Mouse (Mus musculus) MEL (cell line): ENCODE measurements at regions not wholly inside any gene's neighbourhood (a gene's known extent, or its start where the extent isn't known, plus 50 kb on each side); places are given as distances from the start of the nearest gene placed in this dataset.

Experiments used
- DNase-seq: peaks from one replicate; pipeline ENCODE4 v3.0.0; 2011; ENCODE audit warnings: low read depth, low spot score
- H3K27ac ChIP-seq: 2 replicates; pipeline ENCODE4 v1.5.1; 2012; ENCODE audit warnings: low read depth, mild to moderate bottlenecking, control low read depth, low read length, moderate library complexity; ENCODE audit not compliant: control insufficient read depth
- H3K27me3 ChIP-seq, 2 experiments: fragments of 150-350 bp in 1 of 2; sonication (generic) in 1 of 2; 2 replicates each; pipeline ENCODE4 v1.6.1; 2012; ENCODE audit warnings: low read length in 2 of 2, mild to moderate bottlenecking in 2 of 2, improper control_type of control experiment in 1 of 2, moderate library complexity in 1 of 2; ENCODE audit not compliant: insufficient read depth in 2 of 2, control insufficient read depth in 1 of 2
- H3K36me3 ChIP-seq, 2 experiments: 2 replicates each; pipeline ENCODE4 v1.6.1; 2012 to 2014; ENCODE audit warnings: low read length in 2 of 2, improper control_type of control experiment in 1 of 2, inconsistent platforms in 1 of 2, mild to moderate bottlenecking in 1 of 2; ENCODE audit not compliant: insufficient read depth in 2 of 2, control insufficient read depth in 1 of 2
- H3K4me1 ChIP-seq, 2 experiments: fragments of 150-350 bp in 1 of 2; sonication (generic) in 1 of 2; 2 replicates each; pipeline ENCODE4 v1.6.1; 2012; ENCODE audit warnings: low read length in 2 of 2, improper control_type of control experiment in 1 of 2, mild to moderate bottlenecking in 1 of 2; ENCODE audit not compliant: insufficient read depth in 2 of 2, control insufficient read depth in 1 of 2
- H3K4me3 ChIP-seq, 2 experiments: fragments of 150-350 bp in 1 of 2; sonication (generic) in 1 of 2; 2 replicates each; pipeline ENCODE4 v1.5.1; 2012; ENCODE audit warnings: low read depth in 2 of 2, low read length in 2 of 2, mild to moderate bottlenecking in 2 of 2, moderate library complexity in 2 of 2, control low read depth in 1 of 2, improper control_type of control experiment in 1 of 2; ENCODE audit not compliant: control insufficient read depth in 1 of 2, insufficient read depth in 1 of 2
- H3K79me2 ChIP-seq: 2 replicates; pipeline ENCODE4 v1.6.1; 2012; ENCODE audit warnings: mild to moderate bottlenecking, low read length, moderate library complexity; ENCODE audit not compliant: control insufficient read depth, poor library complexity, insufficient read depth
- H3K9ac ChIP-seq: 2 replicates; pipeline ENCODE4 v1.6.1; 2012; ENCODE audit warnings: low read depth, mild to moderate bottlenecking, control low read depth, low read length, moderate library complexity; ENCODE audit not compliant: control insufficient read depth, poor library complexity, severe bottlenecking
- H3K9me3 ChIP-seq: fragments of 150-350 bp; sonication (generic); replicated peaks from 2 replicates; pipeline ENCODE4 v1.6.1; 2012; ENCODE audit warnings: mild to moderate bottlenecking, low read length, improper control_type of control experiment, moderate library complexity; ENCODE audit not compliant: insufficient read depth
- E2F4 ChIP-seq: IDR thresholded peaks from 2 replicates; pipeline ENCODE4 v1.6.1; 2011; ENCODE audit warnings: low read depth, low read length, improper control_type of control experiment, borderline replicate concordance
- ELF1 ChIP-seq: IDR thresholded peaks from 2 replicates; pipeline ENCODE4 v1.6.1; 2014; ENCODE audit warnings: low read depth, mild to moderate bottlenecking, inconsistent platforms, low read length, improper control_type of control experiment, moderate library complexity
- EP300 ChIP-seq, 2 experiments: IDR thresholded peaks; 2 replicates each; pipeline ENCODE4 v1.6.1; 2011; ENCODE audit warnings: improper control_type of control experiment in 2 of 2, low read length in 2 of 2, low read depth in 1 of 2, mild to moderate bottlenecking in 1 of 2
- GABPA ChIP-seq: IDR thresholded peaks from 2 replicates; pipeline ENCODE4 v1.6.1; 2012; ENCODE audit warnings: low read depth, mild to moderate bottlenecking, inconsistent platforms, low read length, improper control_type of control experiment, moderate library complexity
- GATA1 ChIP-seq: IDR thresholded peaks from 2 replicates; pipeline ENCODE4 v1.6.1; 2011; ENCODE audit warnings: low read depth, low read length, improper control_type of control experiment
- HCFC1 ChIP-seq: IDR thresholded peaks from 2 replicates; pipeline ENCODE4 v1.6.1; 2012; ENCODE audit warnings: low read depth, mild to moderate bottlenecking, inconsistent platforms, low read length, improper control_type of control experiment, moderate library complexity
- JUND ChIP-seq: IDR thresholded peaks from 2 replicates; pipeline ENCODE4 v1.6.1; 2011; ENCODE audit warnings: low read depth, mild to moderate bottlenecking, improper control_type of control experiment, low read length
- KAT2A ChIP-seq: conservative IDR thresholded peaks from 2 replicates; pipeline ENCODE4 v1.6.1; 2012; ENCODE audit warnings: low read depth, low read length, improper control_type of control experiment, inconsistent platforms
- MAX ChIP-seq: IDR thresholded peaks from 2 replicates; pipeline ENCODE4 v1.6.1; 2011; ENCODE audit warnings: low read length, improper control_type of control experiment
- MAZ ChIP-seq: IDR thresholded peaks from 2 replicates; pipeline ENCODE4 v1.6.1; 2012; ENCODE audit warnings: low read depth, mild to moderate bottlenecking, inconsistent platforms, low read length, improper control_type of control experiment
- MYC ChIP-seq: IDR thresholded peaks from 2 replicates; pipeline ENCODE4 v1.6.1; 2011; ENCODE audit warnings: low read depth, mild to moderate bottlenecking, low read length, improper control_type of control experiment, moderate library complexity
- POLR2A ChIP-seq, 2 experiments: IDR thresholded peaks; 2 replicates each; pipeline ENCODE4 v1.6.1; 2011 to 2012; ENCODE audit warnings: low read length in 2 of 2, mild to moderate bottlenecking in 2 of 2, control low read depth in 1 of 2, improper control_type of control experiment in 1 of 2, low read depth in 1 of 2, moderate library complexity in 1 of 2; ENCODE audit not compliant: control insufficient read depth in 1 of 2, insufficient read depth in 1 of 2, poor library complexity in 1 of 2
- POLR2AphosphoS2 ChIP-seq: IDR thresholded peaks from 2 replicates; pipeline ENCODE4 v1.6.1; 2011; ENCODE audit warnings: low read length, improper control_type of control experiment
- POLR2AphosphoS5 ChIP-seq: IDR thresholded peaks from 2 replicates; pipeline ENCODE4 v1.6.1; 2012; ENCODE audit warnings: low read depth, borderline replicate concordance, mild to moderate bottlenecking, inconsistent platforms, low read length, moderate library complexity, mixed read lengths
- SIN3A ChIP-seq: IDR thresholded peaks from 2 replicates; pipeline ENCODE4 v1.6.1; 2012; ENCODE audit warnings: low read length, improper control_type of control experiment, inconsistent platforms
- TBP ChIP-seq: IDR thresholded peaks from 2 replicates; pipeline ENCODE4 v1.8.0; 2011; ENCODE audit warnings: low read depth, low read length, improper control_type of control experiment
- TCF12 ChIP-seq: IDR thresholded peaks from 2 replicates; pipeline ENCODE4 v1.6.1; 2014; ENCODE audit warnings: low read depth, mild to moderate bottlenecking, inconsistent platforms, low read length, improper control_type of control experiment, moderate library complexity
- USF1 ChIP-seq: IDR thresholded peaks from 2 replicates; pipeline ENCODE4 v1.6.1; 2014; ENCODE audit warnings: low read depth, mild to moderate bottlenecking, inconsistent platforms, low read length, improper control_type of control experiment, moderate library complexity
- USF2 ChIP-seq, 2 experiments: IDR thresholded peaks; 2 replicates each; pipeline ENCODE4 v1.6.1; 2011 to 2012; ENCODE audit warnings: improper control_type of control experiment in 2 of 2, low read length in 2 of 2, borderline replicate concordance in 1 of 2, inconsistent platforms in 1 of 2, low read depth in 1 of 2, mild to moderate bottlenecking in 1 of 2; ENCODE audit not compliant: insufficient read depth in 1 of 2
- ZC3H11A ChIP-seq: IDR thresholded peaks from 2 replicates; pipeline ENCODE4 v1.6.1; 2012; ENCODE audit warnings: low read depth, mild to moderate bottlenecking, inconsistent platforms, low read length, improper control_type of control experiment
- ZMIZ1 ChIP-seq: IDR thresholded peaks from 2 replicates; pipeline ENCODE4 v1.6.1; 2012; ENCODE audit warnings: low read depth, mild to moderate bottlenecking, inconsistent platforms, low read length, improper control_type of control experiment, moderate library complexity
- ZNF384 ChIP-seq: IDR thresholded peaks from 2 replicates; pipeline ENCODE4 v1.6.1; 2012; ENCODE audit warnings: low read depth, mild to moderate bottlenecking, inconsistent platforms, low read length, improper control_type of control experiment

GRCm38 (mm10) chr2:99430511-99430910, 763.4 kb upstream of the Gm10800 start:
- no peak for TF ChIP-seq MAX
- no peak for TF ChIP-seq MYC
- TF ChIP-seq ELF1: no peak
- TF ChIP-seq USF1: no peak
- no peak for TF ChIP-seq TBP
- TF ChIP-seq USF2 (IDR thresholded peaks at IDR 0.05; ENCODE audit: borderline replicate concordance in 1 of 2, insufficient read depth in 1 of 2, low read depth in 1 of 2, low read length in 2 of 2): no peak
- no peaks in the 10 kb centered on the region for H3K4me1 ChIP-seq
- no peaks in the 10 kb centered on the region for H3K79me2 ChIP-seq
- no peak overlapping the region for H3K9ac ChIP-seq
- no peak overlapping the region for H3K27ac ChIP-seq
- H3K9me3 ChIP-seq: no peaks in the 10 kb centered on the region
- H3K4me3 ChIP-seq: no peak overlapping the region
- H3K36me3 ChIP-seq: no peaks in the 10 kb centered on the region
- H3K27me3 ChIP-seq: no peaks in the 10 kb centered on the region
- DNase-seq: no peak

GRCm38 (mm10) chr2:99421622-99422021, 754.5 kb upstream of the Gm10800 start:
- no peaks in the 10 kb centered on the region for H3K79me2 ChIP-seq
- TF ChIP-seq MAZ (no peak), POLR2AphosphoS5 (no peak), TBP (no peak), ELF1 (no peak), TCF12 (no peak), HCFC1 (no peak), KAT2A (no peak), E2F4 (no peak), SIN3A (no peak), ZC3H11A (no peak), ZMIZ1 (no peak), JUND (no peak), EP300 (IDR thresholded peaks at IDR 0.05; ENCODE audit: low read depth in 1 of 2, low read length in 2 of 2) (no peak), USF1 (no peak), GATA1 (no peak), ZNF384 (no peak), POLR2AphosphoS2 (no peak), GABPA (no peak), POLR2A (IDR thresholded peaks at IDR 0.05; ENCODE audit: control insufficient read depth in 1 of 2, insufficient read depth in 1 of 2, low read depth in 1 of 2, low read length in 2 of 2, poor library complexity in 1 of 2) (no peak)
- TF ChIP-seq, all 39 proteins: peak for 0
- Histone ChIP-seq H3K9me3 (no peaks in the 10 kb centered on the region), H3K4me3 (no peak overlapping the region), H3K27me3 (no peaks in the 10 kb centered on the region), H3K36me3 (no peaks in the 10 kb centered on the region), H3K9ac (no peak overlapping the region), H3K4me1 (no peaks in the 10 kb centered on the region), H3K27ac (no peak overlapping the region)
- no peak for DNase-seq
